Mouse (Mus musculus) kidney, adult 2 months (tissue): ENCODE results near the gene Il16.

Experiments used
- CTCF ChIP-seq: fragments of 200-500 bp; conservative IDR thresholded peaks from 2 replicates; pipeline ENCODE4 v1.5.1; 2011; ENCODE audit warnings: low read depth, mild to moderate bottlenecking, control low read depth, low read length, moderate library complexity, mixed read lengths; ENCODE audit not compliant: insufficient read depth, insufficient read length
- POLR2A ChIP-seq: fragments of 200-500 bp; IDR thresholded peaks from one replicate; pipeline ENCODE4 v1.6.1; 2011; ENCODE audit warnings: low read depth, low read length, control low read depth

- TF ChIP-seq POLR2A: no peak
- TF ChIP-seq CTCF: no peak
Observed at GRCm38 (mm10) chr7:83633856-83634255, 111.7 kb downstream of the Il16 start.
